Mouse (Mus musculus) heart, adult 8-10 months (tissue): Measurements from ENCODE around the gene Dmpk. TPM values are rescaled to one million over a fixed set of nuclear protein-coding genes. Genes with fewer than 3 reads are reported as not detected.

Source experiments
- microRNA-seq: library from miRNA; unstranded; fragments of <30 nt; microRNA quantifications from one replicate; pipeline ENCODE4 v1.2.0, GENCODE M21; 2022
- total RNA-seq, 4 experiments: library from RNA; stranded (reverse); gene quantifications; 2 replicates each; pipeline ENCODE4 v1.2.4; 2022

Dmpk gene
- total RNA-seq, 4 experiments from 2014 or later: 532 to 655 (median 581) TPM

Small RNAs within 50 kb of the gene (microRNA-seq; reads per million reads assigned to microRNA genes)
- 11.8 reads per million, percentile 28 among the genes with 10 or more reads in this experiment for gene Mir3100

Other genes with a start within 250 kb of the Dmpk start
- 1 to 10 TPM; 5.7 to 7.5 (median 7.0) TPM for gene Mill2, start 243.9 kb upstream of the Dmpk start, total RNA-seq
- 1 to 10 TPM; 1.1 to 6.7 (median 1.6) TPM for gene Pglyrp1, start 212.5 kb upstream of the Dmpk start, total RNA-seq
- 10 to 100 TPM in 1 of 4 experiments, 1 to 10 TPM in 3; 7.4 to 10.7 (median 8.9) TPM for gene Ccdc61, start 173.4 kb upstream of the Dmpk start, total RNA-seq
- 1 to 10 TPM; 3.2 to 5.5 (median 5.1) TPM for gene Nova2, start 158.0 kb upstream of the Dmpk start, total RNA-seq
- gene Nanos2, start 96.4 kb upstream of the Dmpk start, total RNA-seq: not detected
- 1 to 10 TPM; 3.6 to 4.3 (median 4.3) TPM for gene Mypop, start 92.6 kb upstream of the Dmpk start, total RNA-seq
- gene Irf2bp1, start 79.8 kb upstream of the Dmpk start, total RNA-seq: 10 to 100 TPM; 20.6 to 24.3 (median 22.9) TPM
- not detected for gene Foxa3, start 60.3 kb upstream of the Dmpk start, total RNA-seq
- 10 to 100 TPM; 79.6 to 99.9 (median 98.8) TPM for gene Sympk, start 59.5 kb upstream of the Dmpk start, total RNA-seq
- not detected for gene Rsph6a, start 29.2 kb upstream of the Dmpk start, total RNA-seq
- gene Dmwd, start 7.6 kb upstream of the Dmpk start, total RNA-seq: 10 to 100 TPM; 49.9 to 57.5 (median 54.0) TPM
- 1 to 10 TPM; 5.8 to 9.9 (median 7.8) TPM for gene Six5, start 10.7 kb downstream of the Dmpk start, total RNA-seq
- not detected for gene Gm4969, start 34.5 kb downstream of the Dmpk start, total RNA-seq
- 1 to 10 TPM; 4.2 to 6.0 (median 5.3) TPM for gene Fbxo46, start 36.0 kb downstream of the Dmpk start, total RNA-seq
- gene Qpctl, start 65.4 kb downstream of the Dmpk start, total RNA-seq: 1 to 10 TPM; 4.1 to 4.7 (median 4.5) TPM
- gene Snrpd2, start 65.9 kb downstream of the Dmpk start, total RNA-seq: 10 to 100 TPM; 63.5 to 76.4 (median 68.8) TPM
- gene Gipr, start 82.3 kb downstream of the Dmpk start, total RNA-seq: under 1 TPM; 0.09 to 0.29 (median 0.26) TPM
- gene Eml2, start 92.6 kb downstream of the Dmpk start, total RNA-seq: 10 to 100 TPM; 32.0 to 45.7 (median 35.7) TPM
- 1 to 10 TPM; 3.3 to 8.5 (median 7.4) TPM for gene Gpr4, start 128.7 kb downstream of the Dmpk start, total RNA-seq
- gene Opa3, start 144.5 kb downstream of the Dmpk start, total RNA-seq: 10 to 100 TPM; 61.4 to 77.3 (median 68.1) TPM
- gene Vasp, start 188.0 kb downstream of the Dmpk start, total RNA-seq: 10 to 100 TPM; 18.0 to 27.2 (median 24.3) TPM
- not detected for gene Ppm1n, start 196.2 kb downstream of the Dmpk start, total RNA-seq
- gene Rtn2, start 198.8 kb downstream of the Dmpk start, total RNA-seq: 100 to 1,000 TPM; 137 to 160 (median 149) TPM
- gene Fosb, start 226.2 kb downstream of the Dmpk start, total RNA-seq: 1 to 10 TPM; 1.2 to 9.8 (median 5.1) TPM